Mouse (Mus musculus): ENCODE measurements around the gene Atp5g2. TPM values are rescaled to one million over a fixed set of nuclear protein-coding genes. Genes with fewer than 3 reads are reported as not detected.
"Not testable (repeated sequence)": the region's sequence is repeated elsewhere in the genome, so short reads cannot be mapped to it uniquely, and the experiment has no call there.

Gene Atp5g2
- polyA plus RNA-seq, 1 experiment = 213 TPM

DNA sequence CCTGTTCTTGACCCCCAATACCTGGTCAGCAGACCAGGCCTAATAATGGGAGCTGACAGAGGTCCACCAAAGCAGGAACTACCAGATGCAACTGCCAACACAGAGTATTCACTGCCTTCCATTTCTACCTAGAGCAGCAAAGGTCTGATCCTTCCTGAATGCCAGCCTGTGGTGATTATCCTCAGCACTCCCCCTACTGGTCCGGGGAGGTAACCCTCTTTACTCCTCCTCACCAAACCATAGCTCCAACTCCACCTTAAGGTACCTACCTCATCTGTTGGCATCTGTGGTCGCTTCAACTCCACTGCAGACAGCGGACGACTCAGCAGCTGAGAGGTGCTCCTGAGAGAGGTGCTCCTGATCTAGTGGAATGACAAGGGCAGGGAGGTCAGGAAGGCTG is 6.7 kb downstream of the Atp5g2 start:
- no peak for DNase-seq (ENCODE audit: low read depth)

DNA sequence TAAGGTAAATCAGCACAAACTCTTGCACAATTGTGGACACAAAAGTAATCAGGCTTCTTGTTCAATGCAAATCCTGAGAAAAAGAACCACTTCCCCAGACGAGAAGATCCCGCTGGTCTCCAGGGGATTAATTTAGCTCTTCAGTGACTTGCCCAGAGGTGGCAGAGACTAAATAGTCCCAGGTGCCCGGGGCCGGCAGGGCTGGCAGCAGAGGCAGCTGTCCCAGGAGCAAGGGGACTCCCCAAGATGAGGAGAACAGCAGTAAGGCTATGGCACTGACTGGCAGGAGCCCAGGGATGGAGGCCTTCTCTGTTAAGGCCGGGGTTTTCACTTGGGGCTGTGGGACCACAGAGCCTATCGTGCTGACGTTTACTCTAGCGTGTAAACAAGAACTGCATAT is 8.3 kb downstream of the Atp5g2 start:
- no peak for DNase-seq (ENCODE audit: low read depth)

DNA sequence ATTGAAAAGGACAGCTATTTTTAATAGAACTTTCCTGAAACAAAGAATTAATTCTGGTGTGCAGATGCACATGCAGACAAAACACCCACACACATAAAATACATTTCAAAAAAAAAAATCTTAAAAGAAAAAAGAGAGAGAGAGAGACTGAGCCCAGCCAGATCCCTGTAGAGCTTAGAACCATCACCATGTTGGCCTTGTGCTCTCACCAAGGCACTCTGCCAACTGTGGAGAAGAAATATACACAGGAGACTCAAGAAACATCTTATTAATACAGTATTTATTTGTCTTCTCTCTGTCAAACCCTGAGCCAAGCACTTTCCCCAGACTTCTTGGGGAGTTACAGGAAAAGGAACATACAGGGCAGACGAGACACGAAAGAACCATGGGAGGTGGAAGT is 9.6 kb downstream of the Atp5g2 start:
- DNase-seq (ENCODE audit: low read depth) = not testable (repeated sequence)

DNA sequence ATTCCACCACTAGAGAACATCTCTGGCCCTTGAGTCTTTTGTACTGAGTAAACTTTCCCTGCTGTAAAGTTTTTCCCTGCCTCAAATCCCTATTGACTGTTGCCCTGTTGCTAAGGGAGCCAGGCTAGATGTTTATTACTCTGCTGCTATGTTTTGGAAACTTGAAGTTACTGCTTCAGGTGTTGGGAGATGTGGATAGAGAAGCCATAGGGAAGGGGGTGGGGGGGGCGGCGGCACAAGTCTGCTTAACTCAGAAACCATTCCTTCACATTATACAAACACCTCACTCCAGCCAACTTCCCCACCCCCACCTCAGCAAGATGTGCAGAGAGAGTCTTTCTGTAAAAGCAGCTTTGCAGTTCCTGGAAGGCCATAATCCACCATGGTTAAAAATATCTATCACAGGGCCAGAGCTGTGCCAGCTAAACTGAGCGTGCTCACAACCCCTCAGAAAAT is 14.2 kb downstream of the Atp5g2 start:
- DNase-seq (ENCODE audit: low read depth) = no peak

DNA sequence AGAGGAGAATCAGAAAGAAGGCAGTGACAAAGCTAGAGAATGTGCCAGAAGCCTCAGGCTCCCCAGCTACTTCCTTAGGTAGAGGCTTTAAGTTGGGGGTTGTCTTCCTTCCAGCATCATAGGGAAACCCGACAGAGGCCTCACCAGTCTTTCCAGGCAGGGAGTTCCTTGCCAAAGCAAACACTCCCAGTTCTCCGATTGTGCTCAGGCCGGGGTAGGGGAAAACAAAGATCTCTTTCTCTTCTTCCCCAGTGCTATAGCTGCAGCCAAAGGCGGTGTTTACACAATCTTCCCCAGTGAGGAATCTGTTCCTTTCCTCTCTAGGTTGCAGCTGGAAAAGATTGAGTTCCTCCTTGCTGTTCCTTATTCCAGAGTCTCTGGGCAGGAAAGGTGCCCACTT is 15.5 kb downstream of the Atp5g2 start:
- DNase-seq (ENCODE audit: low read depth) = peak; percentile 97

DNA sequence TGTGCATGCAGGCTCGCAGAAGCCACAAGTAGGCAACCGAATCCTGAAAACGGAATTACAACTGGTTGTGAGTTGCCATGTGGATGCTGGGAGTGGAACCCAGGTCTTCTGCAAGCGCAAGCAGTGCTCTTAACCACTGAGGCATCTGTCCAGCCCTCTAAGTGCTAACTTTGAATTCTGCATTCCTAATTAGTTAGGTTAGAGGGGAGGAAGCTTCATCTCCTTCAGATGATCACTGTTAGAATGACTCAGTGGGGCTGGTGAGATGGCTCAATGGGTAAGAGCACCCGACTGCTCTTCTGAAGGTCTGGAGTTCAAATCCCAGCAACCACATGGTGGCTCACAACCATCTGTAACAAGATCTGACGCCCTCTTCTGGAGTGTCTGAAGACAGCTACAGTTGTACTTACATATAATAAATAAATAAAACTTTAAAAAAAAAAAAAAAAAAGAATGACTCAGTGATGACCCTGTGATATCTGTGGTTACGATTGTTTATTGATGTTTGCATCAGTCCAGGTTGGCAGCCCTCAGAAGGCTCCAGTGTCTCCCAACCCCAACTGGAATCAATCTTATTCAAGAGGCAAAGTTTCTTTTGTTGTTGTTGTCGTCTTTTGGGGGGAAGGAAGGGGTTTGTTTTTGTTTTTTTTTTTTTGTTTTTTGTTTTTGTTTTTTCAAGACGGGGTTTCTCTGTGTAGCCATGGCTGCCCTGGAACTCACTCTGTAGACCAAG is 20.1 kb downstream of the Atp5g2 start:
- DNase-seq (ENCODE audit: low read depth) = not testable (repeated sequence)

GRCm38 (mm10) chr15:102651107-102651506 is 21.0 kb downstream of the Atp5g2 start:
- no peak for DNase-seq (ENCODE audit: low read depth)

DNA sequence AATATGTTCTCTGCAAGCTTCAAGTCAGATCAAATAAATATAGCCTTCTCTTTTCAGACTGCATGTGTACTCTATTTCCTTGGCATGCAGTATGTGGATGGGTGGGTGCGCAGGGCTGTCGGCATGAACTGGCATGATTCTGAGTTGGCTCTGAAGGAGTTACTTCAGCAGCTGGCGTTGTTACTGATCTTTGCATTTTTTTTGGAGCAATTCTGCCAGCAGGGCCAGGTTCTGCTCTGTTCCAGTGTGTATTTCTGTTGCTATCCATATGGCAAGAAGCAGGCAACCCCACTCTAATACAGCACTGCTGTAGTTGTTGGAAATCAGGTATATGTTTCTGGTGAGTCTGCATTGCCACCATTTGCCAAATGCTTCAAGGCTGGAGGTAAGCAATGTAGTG is 36.3 kb downstream of the Atp5g2 start:
- no peak for DNase-seq (ENCODE audit: low read depth)

DNA sequence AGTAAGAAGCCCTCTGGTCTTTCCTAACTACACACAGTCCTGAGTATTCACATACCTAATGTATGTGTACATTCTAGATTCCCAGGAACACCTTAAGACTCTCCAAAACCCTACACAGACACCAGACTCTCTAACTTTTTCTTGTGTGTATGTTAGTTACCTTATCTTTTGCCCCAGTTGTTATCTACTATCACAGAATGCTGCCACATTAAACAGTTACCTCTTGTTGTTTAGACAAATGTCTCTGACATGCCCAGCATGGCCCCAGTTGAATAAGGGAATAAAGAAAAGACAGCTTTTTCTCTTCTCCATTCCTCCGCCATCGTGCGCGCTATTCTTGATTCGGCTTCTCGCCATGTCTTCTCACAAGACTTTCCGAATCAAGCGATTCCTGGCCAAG is 37.5 kb downstream of the Atp5g2 start:
- no peak for DNase-seq (ENCODE audit: low read depth)

- DNase-seq (ENCODE audit: low read depth) = no peak
These were observed 46.5 kb downstream of the Atp5g2 start for GRCm38 (mm10) chr15:102625687-102626055.

DNA sequence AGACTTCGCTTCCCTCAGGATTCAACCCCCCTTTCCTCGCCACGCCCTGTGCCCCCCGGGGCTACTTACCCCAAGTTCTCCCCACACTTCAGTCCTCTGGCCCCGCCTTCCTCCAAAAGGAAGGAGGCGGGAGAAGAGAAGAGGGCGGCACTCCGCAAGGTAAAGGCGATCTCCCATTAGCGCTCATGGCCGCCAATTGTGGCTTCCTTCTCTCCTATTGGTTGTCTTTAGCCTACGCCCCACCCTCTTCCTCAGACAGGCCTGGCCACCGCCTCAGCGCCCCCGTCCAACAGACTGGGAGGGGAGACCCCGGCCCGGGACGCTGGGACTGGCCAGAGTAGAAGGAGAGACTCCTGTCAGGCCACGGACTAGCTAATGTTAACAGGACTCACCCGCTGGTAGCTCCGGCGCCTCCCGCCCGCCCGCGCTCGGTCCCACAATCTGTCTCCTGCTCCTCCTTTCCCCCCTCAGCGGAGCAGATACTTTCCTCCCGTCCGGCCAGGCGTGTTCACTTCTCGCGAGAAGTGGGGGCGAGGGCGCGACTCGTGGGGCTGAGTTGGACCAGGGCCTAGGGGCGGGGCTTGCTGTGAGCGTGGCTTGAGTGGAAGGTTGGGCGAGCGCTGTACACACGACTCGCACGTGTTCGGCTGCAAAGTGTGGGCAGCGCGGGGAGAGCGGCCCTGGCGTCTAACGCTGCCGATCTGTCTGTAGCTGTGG is 47.0 kb downstream of the Atp5g2 start, which contains the start of the genes Gm28047 and Atf7:
Gene Gm28047 (minus strand): TSS at position 98 of the 717 bp plus-strand sequence.
Gene Atf7 (minus strand): TSS at position 495 of the 717 bp plus-strand sequence.
- DNase-seq (ENCODE audit: low read depth) = peak; percentile 89

GRCm38 (mm10) chr15:102624291-102624969 is 47.7 kb downstream of the Atp5g2 start:
- DNase-seq (ENCODE audit: low read depth) = no peak

DNA sequence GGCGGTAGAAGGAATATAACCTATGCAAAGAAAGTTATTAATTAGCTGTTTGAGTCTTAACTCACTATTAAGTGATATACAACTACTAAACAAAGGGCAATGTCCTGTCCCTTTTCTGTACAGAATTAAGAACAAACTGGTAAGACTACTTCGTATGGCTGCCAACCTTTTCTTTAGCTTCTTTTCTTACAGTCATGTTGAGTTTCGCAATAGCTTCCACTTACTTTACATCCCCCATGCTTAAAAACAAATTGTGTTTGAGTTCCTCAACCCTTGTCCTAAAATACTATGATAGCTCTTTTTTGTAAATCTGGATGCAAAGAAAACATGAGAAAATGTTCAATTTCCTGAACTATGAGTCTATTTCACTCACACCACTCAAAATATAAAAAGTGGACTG is 49.0 kb downstream of the Atp5g2 start:
- no peak for DNase-seq (ENCODE audit: low read depth)

DNA sequence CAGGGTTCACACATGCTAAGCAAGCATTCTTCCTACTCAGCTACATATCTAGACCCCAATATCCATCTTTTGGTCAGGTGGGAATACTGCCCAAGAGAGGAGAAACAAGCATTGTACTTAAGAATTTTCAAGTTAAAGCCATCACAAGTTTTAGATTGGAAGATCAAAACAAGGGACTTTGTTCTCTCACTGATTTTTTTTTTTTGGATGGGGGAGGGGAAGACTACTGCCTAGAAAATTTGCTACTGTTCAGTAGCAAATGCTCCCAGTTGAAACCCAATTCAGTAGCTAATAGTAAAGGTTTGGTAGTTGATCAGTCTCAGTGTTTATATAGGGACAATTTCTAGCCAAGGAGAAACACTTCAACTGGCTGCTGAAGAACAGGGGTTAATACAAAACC is 49.6 kb downstream of the Atp5g2 start:
- no peak for DNase-seq (ENCODE audit: low read depth)

DNA sequence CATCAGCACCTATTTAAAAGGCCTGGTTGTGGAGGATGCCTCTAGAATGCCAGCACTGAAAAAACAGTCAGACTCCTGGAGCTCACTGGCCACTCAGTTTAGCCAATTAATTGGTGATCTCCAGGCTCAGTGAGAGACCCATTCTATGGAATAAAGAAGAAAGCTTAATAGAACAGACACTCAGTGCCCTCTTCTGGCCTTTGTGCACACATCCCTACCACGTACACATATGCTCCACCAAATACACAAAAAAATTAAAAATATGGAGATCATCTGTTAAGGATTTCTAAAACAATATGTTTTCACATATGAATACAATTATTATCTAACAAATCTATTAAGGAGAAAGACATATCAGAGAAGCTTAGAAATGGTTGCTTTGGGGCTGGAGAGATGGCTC is 51.4 kb downstream of the Atp5g2 start:
- no peak for DNase-seq (ENCODE audit: low read depth)

- no peak for DNase-seq (ENCODE audit: low read depth)
These were observed 52.7 kb downstream of the Atp5g2 start for GRCm38 (mm10) chr15:102619486-102619885.

GRCm38 (mm10) chr15:102617654-102618053 is 54.5 kb downstream of the Atp5g2 start:
- DNase-seq (ENCODE audit: low read depth) = no peak

DNA sequence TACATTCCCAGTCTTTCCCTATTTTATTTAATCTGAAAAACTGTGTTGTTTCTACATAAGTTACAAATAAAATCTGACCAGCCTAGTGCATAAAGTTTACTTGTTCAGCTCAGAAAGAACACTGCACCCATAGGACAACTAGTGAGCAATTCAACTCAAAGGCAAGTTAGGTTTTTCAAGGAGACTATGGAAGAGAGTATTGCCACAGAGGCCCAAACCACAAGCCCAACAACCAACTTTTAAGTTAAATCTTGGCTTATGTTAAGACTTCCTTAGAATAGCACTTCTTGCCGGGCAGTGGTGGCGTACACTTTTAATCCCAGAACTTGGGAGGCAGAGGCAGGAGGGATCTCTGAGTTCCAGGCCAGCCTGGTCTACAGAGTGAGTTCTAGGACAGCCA is 56.0 kb downstream of the Atp5g2 start:
- no peak for DNase-seq (ENCODE audit: low read depth)

DNA sequence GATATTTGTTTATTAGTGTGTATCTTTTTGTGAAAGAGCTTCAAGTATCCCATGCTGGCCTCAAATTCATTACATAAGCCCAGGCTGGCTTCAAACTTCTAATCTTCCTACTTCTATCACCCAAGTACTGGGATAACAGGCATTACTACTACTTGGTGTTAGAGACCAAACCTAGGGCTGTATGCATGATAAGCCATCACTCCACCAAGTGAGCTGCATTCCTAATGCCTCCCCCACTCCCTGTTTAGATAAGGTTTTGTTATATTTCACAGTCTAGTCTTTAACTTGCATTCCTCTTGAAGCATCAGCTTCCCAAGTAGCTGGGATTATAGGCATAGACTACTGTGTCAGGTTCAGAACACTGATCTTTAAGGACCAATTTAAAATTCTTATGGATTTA is 57.9 kb downstream of the Atp5g2 start:
- no peak for DNase-seq (ENCODE audit: low read depth)

- no peak for DNase-seq (ENCODE audit: low read depth)
These were observed 59.2 kb downstream of the Atp5g2 start for GRCm38 (mm10) chr15:102612966-102613365.

All from gonadal fat pad, adult 2 months (tissue).